Mouse (Mus musculus) cerebellum, postnatal 25 days (tissue): Measurements from ENCODE around the gene Pds5b.
"Not testable (repeated sequence)": the region's sequence is repeated elsewhere in the genome, so short reads cannot be mapped to it uniquely, and the experiment has no call there.

ENCODE experiments used
- DNase-seq, 2 experiments: peaks; one replicate each; pipeline ENCODE4 v3.0.0; 2021; ENCODE audit warnings: mixed read lengths in 2 of 2

The Pds5b gene

DNA sequence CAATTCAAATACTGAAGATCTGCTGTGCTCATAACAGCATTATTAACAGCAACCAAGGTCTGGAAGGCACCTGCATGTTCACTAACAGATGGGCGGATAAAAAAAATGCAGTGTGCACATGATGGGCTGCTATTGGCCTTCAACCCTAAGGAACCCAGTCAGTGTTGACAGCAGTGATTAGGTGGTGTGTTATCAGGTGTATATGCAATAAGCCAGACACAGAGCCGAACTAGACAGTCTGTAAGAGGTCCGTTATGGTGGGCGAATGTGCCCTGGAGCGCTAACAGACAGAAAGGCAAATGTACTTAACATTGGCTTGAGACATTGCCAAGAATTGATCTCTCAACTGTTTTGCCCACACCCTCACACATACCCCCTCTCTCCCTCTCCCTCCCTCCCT, 156.0 kb downstream of the Pds5b start:
- DNase-seq: no peak

DNA sequence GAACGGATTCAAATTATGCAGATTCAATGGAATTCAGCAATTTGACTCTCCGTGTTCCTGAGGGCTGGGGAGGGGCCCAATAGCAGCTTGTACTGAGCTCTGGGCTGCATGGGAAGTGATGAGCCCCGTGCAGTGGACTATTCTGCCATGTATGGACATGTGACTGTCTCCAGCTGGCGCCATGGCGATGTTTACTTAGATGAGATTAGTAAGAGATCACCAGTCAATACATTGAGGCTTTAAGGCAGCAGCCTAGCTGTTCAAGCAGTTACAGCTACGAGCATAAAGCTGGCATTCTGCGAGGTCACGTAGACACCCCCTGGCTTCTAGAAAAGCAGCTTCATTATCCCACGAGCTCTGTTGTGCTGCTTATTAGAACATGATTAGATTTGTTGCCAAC, 157.2 kb downstream of the Pds5b start:
- no peak for DNase-seq

DNA sequence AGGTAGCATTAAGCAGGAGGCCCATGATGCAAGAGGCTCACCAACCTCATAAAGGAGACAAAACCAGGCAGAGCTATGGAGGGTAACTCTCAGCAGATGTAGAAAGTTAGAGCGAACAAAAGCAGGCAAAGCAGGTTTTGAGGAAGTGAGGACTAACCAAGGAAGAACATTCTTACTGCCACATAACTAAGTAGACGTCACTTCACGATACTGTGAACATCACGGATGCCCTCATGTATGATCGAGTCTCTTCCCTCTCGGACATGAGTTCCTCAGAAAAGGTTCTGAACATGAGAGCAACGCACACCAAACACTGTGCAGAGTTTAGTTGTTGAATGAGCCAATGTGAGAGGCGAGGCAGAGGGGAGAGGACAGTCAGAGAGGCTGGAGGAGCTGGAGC, 163.2 kb downstream of the Pds5b start:
- no peak for DNase-seq

DNA sequence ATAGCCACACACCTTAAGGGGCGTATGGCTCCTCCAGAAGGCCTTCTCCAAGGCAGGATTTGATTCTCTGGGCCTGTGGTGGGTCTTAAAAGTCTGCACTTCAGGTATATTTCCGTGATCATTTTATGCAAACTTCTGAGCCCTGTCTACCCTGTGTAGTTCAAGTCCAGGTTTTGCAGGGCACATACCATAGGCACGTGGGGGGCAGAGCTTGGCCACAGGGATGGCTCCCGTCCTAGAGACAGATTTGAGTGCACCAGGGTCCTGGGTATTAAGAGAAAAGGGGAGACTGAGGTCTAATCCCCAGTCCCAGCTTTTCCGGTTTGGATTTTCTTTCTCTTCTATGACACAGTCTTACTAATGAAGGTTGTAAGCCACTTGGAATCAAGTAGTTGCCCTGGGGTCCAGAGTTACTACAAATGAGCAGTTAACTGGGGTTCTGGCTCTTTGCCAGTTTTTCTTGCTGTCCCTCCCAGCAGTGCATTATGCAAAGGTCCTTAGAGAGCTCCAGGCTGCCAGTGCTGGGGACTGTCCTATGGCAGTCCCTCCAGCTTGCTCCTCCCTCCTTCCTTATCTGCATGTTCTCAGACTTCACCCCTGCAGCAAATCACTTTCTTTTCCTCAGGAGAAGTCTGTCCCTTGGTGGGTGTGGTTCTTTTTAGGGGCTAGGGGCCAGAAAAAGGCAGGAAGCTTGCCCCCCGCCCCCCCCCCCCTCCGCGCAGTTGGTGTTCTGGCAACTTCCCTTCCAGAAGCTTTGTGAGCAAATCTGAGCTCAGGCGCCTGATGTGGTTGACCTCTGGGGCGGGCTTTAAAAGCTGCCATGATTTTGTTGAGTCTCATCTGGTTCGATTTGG, 166.4 kb downstream of the Pds5b start:
- no peak for DNase-seq

DNA sequence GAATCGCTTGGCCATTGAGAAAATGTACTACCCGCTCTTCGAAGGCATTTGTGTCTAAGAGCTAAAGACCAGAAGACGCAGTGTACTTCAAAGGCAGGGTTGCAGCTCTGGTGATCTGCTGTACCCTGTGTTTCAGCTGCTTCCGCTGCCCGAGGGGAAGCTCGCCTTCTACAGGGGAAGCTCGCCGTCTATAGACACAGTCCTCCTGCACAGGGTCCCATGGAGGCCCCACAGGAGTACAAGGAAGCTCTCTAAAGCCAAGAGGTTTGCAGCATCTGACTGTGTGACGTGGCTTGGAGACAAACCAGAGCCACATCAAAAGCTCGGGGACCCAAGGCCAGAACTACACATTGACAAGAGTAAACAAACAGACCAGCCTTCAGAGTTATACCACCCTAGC, 167.1 kb downstream of the Pds5b start:
- no peak for DNase-seq

DNA sequence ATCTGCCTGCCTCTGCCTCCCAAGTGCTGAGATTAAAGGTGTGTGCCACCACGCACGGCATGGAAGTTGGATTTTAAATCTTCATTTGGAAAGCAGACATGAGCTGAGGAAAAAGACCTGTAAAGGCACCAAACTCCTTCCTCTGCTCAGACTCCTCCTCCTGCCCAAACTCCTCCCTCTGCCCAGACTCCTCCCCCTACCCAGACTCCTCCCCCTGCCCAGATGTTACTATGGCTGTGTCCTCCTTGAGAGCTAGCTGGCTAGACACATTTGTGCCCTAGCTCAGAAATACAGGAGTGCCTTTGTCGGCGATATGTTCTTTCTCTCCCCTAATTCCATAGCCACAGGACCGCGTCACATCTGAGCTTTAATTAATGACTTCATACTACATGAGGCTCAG, 172.4 kb downstream of the Pds5b start:
- no peak for DNase-seq

DNA sequence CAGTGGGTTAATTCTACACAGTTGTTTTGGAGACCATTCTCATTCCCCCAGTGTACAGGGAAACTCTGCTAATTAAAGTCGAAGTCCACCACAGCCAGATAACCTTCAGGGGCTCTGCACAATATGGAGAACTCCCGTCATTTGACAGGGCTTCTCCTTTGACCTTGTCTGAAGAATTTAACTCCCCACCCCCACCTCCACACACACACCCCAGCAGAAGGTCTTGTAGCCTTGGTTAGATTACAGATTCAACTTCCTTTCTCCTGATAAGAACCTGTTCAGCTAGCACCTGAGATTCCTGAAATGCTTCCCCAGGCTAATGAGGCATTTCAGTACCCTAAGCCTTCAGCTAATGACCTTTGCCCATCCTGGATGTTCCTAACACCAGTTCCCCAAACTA, 177.3 kb downstream of the Pds5b start:
- DNase-seq: no peak

DNA sequence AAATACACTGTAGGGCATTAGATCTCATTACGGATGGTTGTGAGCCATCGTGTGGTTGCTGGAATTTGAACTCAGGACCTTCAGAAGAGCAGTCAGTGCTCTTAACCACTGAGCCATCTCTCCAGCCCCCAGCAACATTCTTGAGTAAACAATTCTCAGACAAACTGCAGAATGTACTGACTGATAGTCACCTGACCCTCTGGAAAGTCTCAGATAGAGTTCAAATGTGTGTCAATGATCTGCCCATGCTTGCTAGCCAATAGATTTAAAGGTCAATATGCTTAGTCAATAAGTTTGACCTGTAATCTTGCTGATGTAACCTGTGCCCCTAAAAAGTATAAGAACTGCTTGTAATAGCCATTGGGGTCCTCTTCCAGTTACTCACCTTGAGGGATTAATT, 178.6 kb downstream of the Pds5b start:
- DNase-seq: not testable (repeated sequence)

DNA sequence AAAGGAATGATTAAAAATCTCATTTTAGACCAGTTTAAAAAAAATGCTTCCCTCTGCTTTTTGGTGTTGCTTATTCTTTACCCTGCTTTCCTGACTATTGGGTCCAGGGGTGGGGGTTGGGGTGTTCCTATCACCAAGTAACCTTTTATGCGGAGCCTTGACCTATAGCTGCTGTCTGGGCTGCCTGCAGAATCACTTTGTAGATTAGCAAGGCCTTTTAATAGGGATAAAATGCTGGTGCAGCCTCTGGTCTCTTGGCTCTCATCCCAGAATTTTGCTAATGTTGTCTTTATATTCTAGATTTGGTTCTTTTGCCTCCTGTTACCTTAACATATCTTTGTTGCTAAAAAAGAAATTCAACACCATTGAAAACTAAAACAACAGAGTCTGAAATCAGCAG, 181.0 kb downstream of the Pds5b start:
- DNase-seq: no peak

DNA sequence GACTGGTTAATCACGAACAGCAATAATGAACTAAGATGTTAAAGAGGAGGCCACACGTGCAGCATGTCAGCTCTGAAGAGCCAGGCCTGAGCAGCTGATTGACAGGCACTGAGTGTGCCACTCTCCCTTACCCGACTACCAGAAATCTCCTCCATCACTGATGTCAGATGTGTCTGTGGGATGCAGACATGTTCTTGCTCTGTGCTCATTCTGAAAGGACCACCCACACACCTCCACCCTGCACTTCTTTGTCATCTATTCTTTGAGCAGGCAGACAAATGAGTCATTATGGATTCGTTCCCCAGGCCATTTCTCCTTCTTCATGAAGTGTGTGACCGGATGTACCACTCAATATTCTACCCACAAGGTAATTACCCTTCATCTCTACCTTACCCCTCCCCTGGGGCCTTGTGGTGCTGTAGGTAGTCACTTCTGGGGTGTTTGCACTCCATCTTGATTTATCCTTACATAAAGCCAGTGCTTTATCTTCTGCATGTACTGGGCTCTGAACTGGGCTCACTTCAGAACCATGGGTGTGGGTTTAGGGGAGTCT, 186.2 kb downstream of the Pds5b start:
- no peak for DNase-seq
